Mouse (Mus musculus) heart, postnatal 25 days (tissue): ENCODE measurements around the gene Josd1. TPM values are rescaled to one million over a fixed set of nuclear protein-coding genes. Genes with fewer than 3 reads are reported as not detected.
"Not testable (repeated sequence)": the region's sequence is repeated elsewhere in the genome, so short reads cannot be mapped to it uniquely, and the experiment has no call there.

Source experiments
- DNase-seq: peaks from one replicate; pipeline ENCODE4 v3.0.0; 2022; ENCODE audit warnings: low spot score
- intact Hi-C: fragments of 180-260 bp; cut with DNase I; formaldehyde crosslinking; loops from one replicate; pipeline ENCODE4 v1.15.1; 2025
- total RNA-seq, 2 experiments: library from RNA; stranded (reverse); gene quantifications; 2 replicates each; pipeline ENCODE4 v1.2.3; 2021

Josd1 gene
- total RNA-seq, 2 experiments from 2014 or later: 23.6 to 26.4 TPM

DNA sequence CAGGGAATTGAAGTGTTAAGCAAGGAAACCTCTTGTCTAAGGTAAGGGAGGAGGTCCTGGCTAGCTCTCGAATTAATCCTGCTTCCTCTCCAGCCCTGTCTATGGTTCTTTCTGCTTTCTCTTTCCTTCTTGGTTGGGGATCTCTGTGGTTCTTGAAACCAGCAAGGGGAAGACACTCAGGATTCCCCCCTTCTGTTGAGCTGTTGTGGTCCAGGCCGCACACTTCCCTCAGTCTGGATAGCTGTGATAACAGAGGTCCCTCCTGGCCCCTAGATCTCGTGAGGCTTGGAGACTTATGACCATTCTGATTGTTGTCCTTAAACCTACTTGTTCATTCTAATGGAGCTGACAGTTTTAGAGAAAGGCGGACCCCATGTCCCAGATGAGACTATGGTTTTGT, 6.8 kb upstream of the Josd1 start:
- intact Hi-C loops: loop anchor here (5.0 kb wide), 1 partner anchor 48 kb away; the partner anchor contains the start of gene Sun2
- no peak for DNase-seq

DNA sequence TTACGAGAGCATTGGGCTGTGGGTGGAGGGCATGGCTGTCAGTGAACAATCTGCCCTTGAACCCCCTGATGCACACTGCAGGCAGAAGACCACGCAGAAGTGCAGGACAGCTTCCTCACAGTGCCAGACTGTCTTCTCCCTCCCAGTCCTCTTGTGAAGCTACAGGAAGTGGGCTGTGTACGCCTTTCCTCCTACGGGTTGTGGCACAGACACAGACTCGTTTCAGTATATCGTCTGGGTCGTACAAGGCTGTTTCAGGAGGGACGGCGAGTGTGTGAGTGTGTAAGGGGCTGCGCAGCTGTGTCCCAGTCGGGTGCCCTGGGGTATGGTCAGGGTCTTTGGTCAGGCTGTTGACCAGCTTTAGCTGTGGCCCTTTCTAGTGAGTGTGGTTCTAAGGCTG, 6.0 kb upstream of the Josd1 start:
- intact Hi-C loops: loop anchor here (5.0 kb wide), 1 partner anchor 49 kb away; the partner anchor contains the start of gene Sun2
- no peak for DNase-seq

DNA sequence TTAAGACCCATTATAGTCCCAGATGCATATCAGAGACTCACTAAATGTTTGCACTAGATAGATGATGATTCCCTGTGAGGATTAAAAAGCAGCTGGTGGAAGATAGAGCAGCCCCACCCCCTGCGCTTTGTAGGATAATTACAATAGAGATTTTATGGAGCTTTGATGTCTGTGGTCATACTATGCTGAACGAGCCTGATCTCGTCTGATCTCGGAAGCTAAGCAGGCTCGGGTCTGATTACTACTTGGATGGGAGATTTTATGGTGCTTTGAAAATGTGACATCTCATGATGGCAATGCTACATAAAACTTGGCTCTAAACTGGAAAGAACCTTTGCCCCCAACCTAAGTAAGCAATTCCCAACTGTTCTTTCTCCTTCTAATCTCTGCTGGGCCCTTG, 4.6 kb upstream of the Josd1 start:
- intact Hi-C loops: loop anchor here (5.0 kb wide), 1 partner anchor 50 kb away; the partner anchor contains the start of gene Sun2
- DNase-seq: no peak

GRCm38 (mm10) chr15:79691023-79691508, 3.3 kb upstream of the Josd1 start:
- peak; percentile 15 for DNase-seq
- intact Hi-C loops: loop anchor here (5.0 kb wide), 1 partner anchor 51 kb away; the partner anchor contains the start of gene Sun2

- intact Hi-C loops: loop anchor here (5.0 kb wide), 1 partner anchor 52 kb away; the partner anchor contains the start of gene Sun2
- DNase-seq: peak; percentile 98
Observed at GRCm38 (mm10) chr15:79690426-79691022, 2.8 kb upstream of the Josd1 start, which contains the start of gene Gtpbp1. TSS of gene Gtpbp1 (plus strand) at chr15:79690845.

- intact Hi-C loops: loop anchor here (5.0 kb wide), 1 partner anchor 52 kb away; the partner anchor contains the start of gene Sun2
- DNase-seq: no peak
Observed at GRCm38 (mm10) chr15:79689662-79690425, 2.1 kb upstream of the Josd1 start.

DNA sequence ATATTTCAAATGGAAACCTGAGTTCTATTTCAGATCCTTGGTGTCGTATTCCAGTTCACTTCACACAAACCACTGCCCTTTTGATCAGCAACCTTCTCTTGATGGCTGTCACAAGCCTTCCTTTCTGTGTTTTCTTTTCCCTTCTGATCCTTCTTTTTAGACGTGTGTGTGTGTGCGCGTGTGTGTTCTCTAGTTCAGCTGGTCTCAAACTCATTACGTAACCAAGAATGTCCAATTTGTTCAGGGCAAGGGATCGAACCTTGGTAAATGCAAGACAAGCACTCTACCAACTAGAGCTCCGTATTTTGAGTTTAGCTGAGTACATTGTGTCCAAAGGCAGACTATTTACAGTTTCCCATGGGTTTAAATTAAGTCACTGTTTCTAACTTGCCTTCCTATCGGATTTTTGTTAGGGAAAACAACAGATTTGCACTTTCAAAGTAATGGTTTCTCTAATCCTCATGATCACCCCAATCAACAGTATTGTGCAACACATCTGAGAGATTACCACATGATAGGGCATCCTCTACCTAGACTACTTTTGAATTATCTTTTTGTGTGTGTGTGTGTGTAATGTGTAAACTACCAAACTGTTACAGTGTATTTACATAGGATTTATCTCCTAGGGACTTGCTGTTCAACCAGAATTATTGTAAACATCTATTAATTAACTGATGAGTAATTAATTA, 693 bp upstream of the Josd1 start:
- intact Hi-C loops: no loop called here
- DNase-seq: no peak

DNA sequence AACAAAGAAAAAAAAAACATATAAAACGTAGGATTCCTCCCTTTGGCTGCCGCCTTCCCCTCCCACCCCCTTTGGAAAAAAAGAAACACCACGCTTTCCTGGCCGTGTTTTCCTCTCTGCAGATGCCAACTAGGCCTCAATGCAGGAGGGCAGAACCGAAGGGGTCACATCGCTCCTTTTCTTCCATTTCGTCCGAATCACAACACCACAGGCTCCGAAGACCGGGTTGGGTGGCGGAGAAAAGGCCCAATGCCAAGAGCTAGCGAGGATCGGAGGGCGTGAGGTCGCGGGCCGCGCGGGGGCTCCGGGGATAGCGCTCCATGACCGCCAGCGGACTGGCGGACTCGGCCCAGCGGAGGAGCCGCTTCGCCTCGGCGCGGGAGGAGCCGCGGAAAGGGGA, 544 bp downstream of the Josd1 start:
- intact Hi-C loops: loop anchor here (2.0 kb wide), 1 partner anchor 14 kb away; no protein-coding TSS in a partner anchor

DNA sequence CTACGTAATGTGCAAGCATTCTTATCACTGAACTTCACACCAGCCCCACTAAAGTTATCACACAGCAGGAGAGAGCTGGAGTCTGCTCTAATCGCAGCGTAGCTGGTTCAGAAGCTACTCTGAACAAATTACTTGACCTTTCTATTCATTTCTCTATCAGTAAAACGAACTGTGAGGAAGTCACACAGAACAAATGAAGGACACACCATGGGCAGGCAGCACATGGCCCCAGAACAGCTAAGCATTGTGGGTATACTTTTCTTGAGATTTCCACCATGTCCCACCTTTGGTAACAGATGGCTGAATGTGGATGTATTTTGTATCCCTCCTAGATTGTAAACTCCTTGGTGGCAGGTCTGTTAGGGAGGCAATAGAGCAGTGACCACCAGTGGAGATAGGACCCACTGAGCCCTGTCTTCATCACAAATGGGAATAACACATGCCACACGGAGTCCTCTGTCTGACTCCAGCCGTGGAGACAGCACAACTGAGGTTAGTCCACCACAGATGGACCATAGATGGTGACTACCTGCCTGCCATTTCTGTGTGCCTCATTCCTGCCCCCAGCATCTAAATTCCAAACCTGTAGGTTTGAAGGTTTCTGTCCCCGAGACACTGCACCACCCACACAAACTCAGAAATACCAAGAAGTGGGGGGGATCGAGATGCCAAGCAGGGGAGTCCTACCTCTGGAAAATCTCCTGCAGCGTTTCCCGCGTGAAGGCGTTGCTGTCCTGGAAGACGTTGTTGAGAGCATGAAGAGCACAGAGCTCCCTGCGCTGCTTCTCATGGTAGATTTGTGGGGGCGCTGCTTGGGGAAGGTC, 1.5 kb downstream of the Josd1 start:
- no peak for DNase-seq
- intact Hi-C loops: loop anchor here (2.0 kb wide), 1 partner anchor 13 kb away; no protein-coding TSS in a partner anchor

More for the DNA sequence above, 544 bp downstream of the Josd1 start:
- DNase-seq: no peak

DNA sequence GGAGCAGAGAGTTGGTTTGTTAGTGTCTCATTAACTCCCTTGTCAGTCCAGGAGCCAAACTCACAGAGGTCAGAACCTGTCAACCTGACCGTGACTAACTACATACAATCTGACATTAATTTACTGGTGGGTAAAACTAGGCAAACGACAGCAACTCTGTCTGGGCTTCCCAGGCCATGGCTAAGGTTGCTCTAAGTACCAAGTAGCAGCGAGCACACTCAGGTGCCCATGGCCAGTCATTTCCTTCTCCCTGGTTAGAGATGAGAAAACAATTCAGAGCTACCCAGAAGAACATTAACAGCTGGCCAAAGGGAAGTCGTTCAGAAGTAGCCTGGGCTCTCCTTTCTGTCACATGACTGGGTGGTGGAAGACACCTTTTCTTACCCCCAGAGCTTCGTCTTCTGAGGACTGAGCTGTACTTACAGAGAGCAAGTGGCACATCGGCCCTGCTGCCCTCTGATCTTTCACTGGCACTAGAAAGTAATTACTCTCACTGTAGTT, 2.5 kb downstream of the Josd1 start:
- no peak for DNase-seq

DNA sequence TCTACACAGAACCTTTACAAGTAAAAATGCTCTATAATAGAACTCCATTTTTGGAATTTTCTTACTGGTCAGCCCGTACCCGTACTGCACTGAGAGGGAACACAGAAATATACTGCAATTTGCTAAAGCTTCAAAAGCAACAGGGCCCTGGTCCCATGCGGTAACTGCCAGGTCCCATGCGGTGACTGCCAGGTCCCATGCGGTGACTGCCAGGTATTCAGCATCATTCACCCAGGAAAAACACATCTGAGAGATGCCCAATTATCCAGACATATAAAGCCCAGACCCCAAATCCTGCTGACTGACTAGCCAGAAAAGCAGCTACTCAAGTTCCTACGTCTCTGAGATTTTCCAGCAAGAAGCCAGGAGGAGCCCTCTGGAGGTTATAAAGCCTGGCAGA, 3.1 kb downstream of the Josd1 start:
- DNase-seq: no peak
- intact Hi-C loops: no loop called here

More for the DNA sequence above, 2.5 kb downstream of the Josd1 start:
- intact Hi-C loops: no loop called here

DNA sequence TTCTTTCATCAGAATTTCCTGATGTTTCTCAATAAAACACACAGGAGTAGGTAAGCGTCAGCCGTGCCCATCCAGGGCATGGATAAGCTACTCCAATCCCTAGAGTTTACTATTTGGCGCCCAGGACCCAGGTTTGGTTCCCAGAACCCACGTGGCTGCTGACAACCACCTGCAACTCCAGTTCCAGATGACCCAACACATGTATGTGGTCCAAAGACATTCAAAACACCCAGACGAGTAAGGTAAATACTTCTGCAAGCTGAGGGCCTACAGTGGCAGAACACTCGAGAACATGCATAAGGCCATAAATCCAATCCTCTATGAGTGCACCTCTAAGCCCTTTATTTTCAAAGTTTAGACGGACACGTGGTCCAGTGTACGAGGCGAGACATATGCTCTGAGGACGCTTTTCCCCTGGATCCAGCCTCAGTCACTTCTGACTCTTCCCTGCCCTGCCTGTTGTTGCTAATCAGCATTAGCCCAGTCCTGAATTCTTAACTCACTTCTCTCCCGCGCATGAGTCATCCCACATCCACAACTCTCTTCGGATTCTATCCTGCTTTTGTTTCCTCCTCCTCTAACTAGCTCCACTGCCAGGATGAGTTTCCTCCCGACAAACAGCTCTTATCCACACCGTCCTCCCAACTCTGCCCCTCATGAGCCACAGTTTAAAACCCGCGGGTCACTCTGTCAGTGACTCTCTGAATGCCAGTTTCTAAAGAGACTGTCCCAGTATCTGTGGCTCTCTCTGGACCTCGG, 3.8 kb downstream of the Josd1 start:
- DNase-seq: no peak
- intact Hi-C loops: no loop called here

GRCm38 (mm10) chr15:79683146-79683545, 4.6 kb downstream of the Josd1 start:
- intact Hi-C loops: no loop called here

GRCm38 (mm10) chr15:79681973-79682372, 5.7 kb downstream of the Josd1 start:
- no peak for DNase-seq
- intact Hi-C loops: no loop called here

More at GRCm38 (mm10) chr15:79683146-79683545, 4.6 kb downstream of the Josd1 start:
- DNase-seq: no peak

GRCm38 (mm10) chr15:79677936-79678335, 9.8 kb downstream of the Josd1 start:
- intact Hi-C loops: no loop called here
- no peak for DNase-seq

DNA sequence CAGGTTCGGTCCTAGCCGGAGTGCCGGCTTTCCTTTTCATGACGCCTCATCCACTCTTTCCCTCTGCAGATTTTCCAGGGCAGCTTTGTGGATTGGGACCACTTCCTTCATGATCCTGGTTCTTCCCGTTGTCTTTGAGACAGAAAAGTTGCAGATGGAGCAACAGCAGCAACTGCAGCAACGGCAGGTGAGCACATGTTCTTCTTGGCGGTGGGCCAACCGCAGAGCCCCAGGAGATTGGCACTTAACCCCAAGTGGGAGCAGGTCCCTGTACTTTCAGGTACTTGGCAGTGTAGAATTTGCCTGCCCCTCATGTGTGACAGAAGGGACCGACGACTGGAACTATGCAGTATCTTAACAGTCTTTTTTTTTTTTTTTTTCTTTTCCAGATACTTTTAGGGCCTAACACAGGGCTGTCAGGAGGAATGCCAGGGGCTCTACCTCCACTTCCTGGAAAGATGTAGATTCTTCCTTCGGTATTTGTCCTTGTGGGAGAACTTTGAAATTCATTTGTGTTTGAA, 15.8 kb downstream of the Josd1 start:
- intact Hi-C loops: loop anchor here (2.0 kb wide), 1 partner anchor 15 kb away; the partner anchor contains the start of gene Josd1
- not testable (repeated sequence) for DNase-seq

GRCm38 (mm10) chr15:79670972-79671299, 16.8 kb downstream of the Josd1 start:
- no peak for DNase-seq
- intact Hi-C loops: no loop called here
